Mouse (Mus musculus): ENCODE data around the gene Cmtm7. TPM values are rescaled to one million over a fixed set of nuclear protein-coding genes. Genes with fewer than 3 reads are reported as not detected.
A peak's percentile ranks its signal among the peaks of the same experiment; 100 is the strongest.

The Cmtm7 gene
- polyA plus RNA-seq, 1 experiment from 2014 or later = 84.6 TPM

GRCm38 (mm10) chr9:114817012-114817411, 35.4 kb upstream of the Cmtm7 start:
- WGBS = 84% methylated on average over 7 of the region's 7 CpGs
- H3K27ac ChIP-seq (replicated peaks; ENCODE audit: low read depth, low read length) = no peak overlapping the region
- H3K9ac ChIP-seq (ENCODE audit: low read length) = no peak overlapping the region
- H3K4me2 ChIP-seq (ENCODE audit: low read depth, severe bottlenecking) = no peak overlapping the region
- H3K4me3 ChIP-seq (ENCODE audit: low read depth, low read length) = no peak overlapping the region
- H3K36me3 ChIP-seq (ENCODE audit: control insufficient read depth, insufficient read depth, low read length) = no peaks in the 10 kb centered on the region
- DNase-seq (ENCODE audit: low spot score) = no peak
- H3K4me1 ChIP-seq (ENCODE audit: control insufficient read depth, insufficient read depth, low read length) = no peaks in the 10 kb centered on the region
- ATAC-seq (ENCODE audit: insufficient number of reproducible peaks, low FRiP score, low TSS enrichment, low read depth) = no peak
- no peaks in the 10 kb centered on the region for H3K9me3 ChIP-seq (ENCODE audit: control insufficient read depth, low read length)
- no peaks in the 10 kb centered on the region for H3K27me3 ChIP-seq (ENCODE audit: control insufficient read depth, insufficient read depth, low read length)

DNA sequence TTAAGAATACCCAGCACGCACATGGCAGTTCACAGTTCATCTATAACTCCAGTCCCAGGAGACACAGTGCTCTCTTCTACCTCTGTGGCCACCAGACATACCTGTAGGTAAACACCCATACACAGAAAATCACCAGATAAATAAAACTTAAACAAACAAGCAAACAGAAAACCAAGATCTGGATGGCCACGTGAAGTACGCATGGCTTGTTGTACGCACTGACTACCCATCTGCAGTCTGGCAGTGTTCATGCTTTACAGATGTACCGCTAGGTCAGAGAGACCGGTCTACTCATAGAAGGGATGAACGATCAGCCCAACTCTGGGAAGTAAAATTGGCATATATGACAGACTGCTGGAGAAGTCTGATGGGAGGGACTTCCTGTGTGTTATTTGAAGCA, 34.5 kb upstream of the Cmtm7 start:
- no peak overlapping the region for H3K9ac ChIP-seq (ENCODE audit: low read length)
- ATAC-seq (ENCODE audit: insufficient number of reproducible peaks, low FRiP score, low TSS enrichment, low read depth) (no peak), DNase-seq (ENCODE audit: low spot score) (no peak)
- WGBS = 96% methylated on average over 7 of the region's 7 CpGs
- H3K9me3 ChIP-seq (ENCODE audit: control insufficient read depth, low read length) = no peaks in the 10 kb centered on the region
- H3K4me3 ChIP-seq (ENCODE audit: low read depth, low read length) = no peak overlapping the region
- H3K27ac ChIP-seq (replicated peaks; ENCODE audit: low read depth, low read length) = no peak overlapping the region
- H3K4me2 ChIP-seq (ENCODE audit: low read depth, severe bottlenecking) = no peak overlapping the region
- no peaks in the 10 kb centered on the region for H3K27me3 ChIP-seq (ENCODE audit: control insufficient read depth, insufficient read depth, low read length)
- no peaks in the 10 kb centered on the region for H3K4me1 ChIP-seq (ENCODE audit: control insufficient read depth, insufficient read depth, low read length)
- H3K36me3 ChIP-seq (ENCODE audit: control insufficient read depth, insufficient read depth, low read length) = no peaks in the 10 kb centered on the region

- no peak overlapping the region for H3K4me3 ChIP-seq (ENCODE audit: low read depth, low read length)
- H3K36me3 ChIP-seq (ENCODE audit: control insufficient read depth, insufficient read depth, low read length) = no peaks in the 10 kb centered on the region
- H3K9me3 ChIP-seq (ENCODE audit: control insufficient read depth, low read length) = no peaks in the 10 kb centered on the region
- no peak overlapping the region for H3K9ac ChIP-seq (ENCODE audit: low read length)
- no peak overlapping the region for H3K4me2 ChIP-seq (ENCODE audit: low read depth, severe bottlenecking)
- H3K27ac ChIP-seq (replicated peaks; ENCODE audit: low read depth, low read length) = no peak overlapping the region
- ATAC-seq (ENCODE audit: insufficient number of reproducible peaks, low FRiP score, low TSS enrichment, low read depth) = no peak
- DNase-seq (ENCODE audit: low spot score) = peak; percentile 47
- H3K4me1 ChIP-seq (ENCODE audit: control insufficient read depth, insufficient read depth, low read length) = no peaks in the 10 kb centered on the region
- 67% methylated on average over 4 of the region's 4 CpGs for WGBS
- H3K27me3 ChIP-seq (ENCODE audit: control insufficient read depth, insufficient read depth, low read length) = no peaks in the 10 kb centered on the region
These were observed 33.7 kb upstream of the Cmtm7 start for GRCm38 (mm10) chr9:114815315-114815714.

- WGBS = 82% methylated on average over 4 of the region's 4 CpGs
- no peaks in the 10 kb centered on the region for H3K36me3 ChIP-seq (ENCODE audit: control insufficient read depth, insufficient read depth, low read length)
- no peak overlapping the region for H3K4me3 ChIP-seq (ENCODE audit: low read depth, low read length)
- no peak for DNase-seq (ENCODE audit: low spot score)
- no peaks in the 10 kb centered on the region for H3K4me1 ChIP-seq (ENCODE audit: control insufficient read depth, insufficient read depth, low read length)
- no peaks in the 10 kb centered on the region for H3K9me3 ChIP-seq (ENCODE audit: control insufficient read depth, low read length)
- H3K9ac ChIP-seq (ENCODE audit: low read length) = no peak overlapping the region
- ATAC-seq (ENCODE audit: insufficient number of reproducible peaks, low FRiP score, low TSS enrichment, low read depth) = no peak
- no peak overlapping the region for H3K4me2 ChIP-seq (ENCODE audit: low read depth, severe bottlenecking)
- H3K27ac ChIP-seq (replicated peaks; ENCODE audit: low read depth, low read length) = no peak overlapping the region
- H3K27me3 ChIP-seq (ENCODE audit: control insufficient read depth, insufficient read depth, low read length) = no peaks in the 10 kb centered on the region
These were observed 30.3 kb upstream of the Cmtm7 start for GRCm38 (mm10) chr9:114812001-114812400.

- Histone ChIP-seq H3K4me1 (ENCODE audit: control insufficient read depth, insufficient read depth, low read length) (no peaks in the 10 kb centered on the region), H3K36me3 (ENCODE audit: control insufficient read depth, insufficient read depth, low read length) (no peaks in the 10 kb centered on the region), H3K4me3 (ENCODE audit: low read depth, low read length) (no peak overlapping the region), H3K9me3 (ENCODE audit: control insufficient read depth, low read length) (no peaks in the 10 kb centered on the region), H3K9ac (ENCODE audit: low read length) (no peak overlapping the region), H3K27me3 (ENCODE audit: control insufficient read depth, insufficient read depth, low read length) (no peaks in the 10 kb centered on the region), H3K27ac (replicated peaks; ENCODE audit: low read depth, low read length) (no peak overlapping the region), H3K4me2 (ENCODE audit: low read depth, severe bottlenecking) (no peak overlapping the region)
- ATAC-seq (ENCODE audit: insufficient number of reproducible peaks, low FRiP score, low TSS enrichment, low read depth) (no peak), DNase-seq (ENCODE audit: low spot score) (no peak)
- 93% methylated on average over 11 of the region's 11 CpGs for WGBS
These were observed 29.2 kb upstream of the Cmtm7 start for GRCm38 (mm10) chr9:114810837-114811236.

DNA sequence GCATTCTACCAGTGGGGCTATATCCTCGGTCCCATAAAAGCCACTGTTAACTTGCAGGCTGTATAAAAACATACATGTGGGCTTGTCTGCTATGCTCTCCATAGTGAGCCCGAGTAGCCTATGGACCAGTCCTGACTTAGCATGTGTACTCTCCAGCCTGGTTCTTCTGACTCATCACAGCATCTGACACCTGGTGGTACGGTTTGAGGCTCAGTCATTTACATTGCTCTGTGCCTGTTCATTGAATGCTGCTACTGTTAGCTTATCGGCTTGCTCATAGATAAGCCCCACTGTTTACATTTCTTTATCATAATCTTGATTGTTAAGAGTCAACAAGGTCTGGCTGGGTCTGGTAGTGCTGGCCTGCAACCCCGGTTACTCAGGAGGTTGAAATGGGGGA, 27.0 kb upstream of the Cmtm7 start:
- H3K4me3 ChIP-seq (ENCODE audit: low read depth, low read length) = no peak overlapping the region
- DNase-seq (ENCODE audit: low spot score) = no peak
- no peaks in the 10 kb centered on the region for H3K9me3 ChIP-seq (ENCODE audit: control insufficient read depth, low read length)
- H3K36me3 ChIP-seq (ENCODE audit: control insufficient read depth, insufficient read depth, low read length) = no peaks in the 10 kb centered on the region
- no peak overlapping the region for H3K27ac ChIP-seq (replicated peaks; ENCODE audit: low read depth, low read length)
- no peaks in the 10 kb centered on the region for H3K4me1 ChIP-seq (ENCODE audit: control insufficient read depth, insufficient read depth, low read length)
- no peak overlapping the region for H3K9ac ChIP-seq (ENCODE audit: low read length)
- H3K27me3 ChIP-seq (ENCODE audit: control insufficient read depth, insufficient read depth, low read length) = no peaks in the 10 kb centered on the region
- H3K4me2 ChIP-seq (ENCODE audit: low read depth, severe bottlenecking) = no peak overlapping the region
- no peak for ATAC-seq (ENCODE audit: insufficient number of reproducible peaks, low FRiP score, low TSS enrichment, low read depth)
- 84% methylated on average over 5 of the region's 5 CpGs for WGBS

- ATAC-seq (ENCODE audit: insufficient number of reproducible peaks, low FRiP score, low TSS enrichment, low read depth) (no peak), DNase-seq (ENCODE audit: low spot score) (no peak)
- Histone ChIP-seq H3K9ac (ENCODE audit: low read length) (no peak overlapping the region), H3K4me2 (ENCODE audit: low read depth, severe bottlenecking) (no peak overlapping the region), H3K27me3 (ENCODE audit: control insufficient read depth, insufficient read depth, low read length) (no peaks in the 10 kb centered on the region), H3K36me3 (ENCODE audit: control insufficient read depth, insufficient read depth, low read length) (no peaks in the 10 kb centered on the region), H3K27ac (replicated peaks; ENCODE audit: low read depth, low read length) (no peak overlapping the region), H3K4me3 (ENCODE audit: low read depth, low read length) (no peak overlapping the region), H3K9me3 (ENCODE audit: control insufficient read depth, low read length) (no peaks in the 10 kb centered on the region), H3K4me1 (ENCODE audit: control insufficient read depth, insufficient read depth, low read length) (no peaks in the 10 kb centered on the region)
- 69% methylated on average over 8 of the region's 8 CpGs for WGBS
These were observed 25.6 kb upstream of the Cmtm7 start for GRCm38 (mm10) chr9:114807261-114807660.

DNA sequence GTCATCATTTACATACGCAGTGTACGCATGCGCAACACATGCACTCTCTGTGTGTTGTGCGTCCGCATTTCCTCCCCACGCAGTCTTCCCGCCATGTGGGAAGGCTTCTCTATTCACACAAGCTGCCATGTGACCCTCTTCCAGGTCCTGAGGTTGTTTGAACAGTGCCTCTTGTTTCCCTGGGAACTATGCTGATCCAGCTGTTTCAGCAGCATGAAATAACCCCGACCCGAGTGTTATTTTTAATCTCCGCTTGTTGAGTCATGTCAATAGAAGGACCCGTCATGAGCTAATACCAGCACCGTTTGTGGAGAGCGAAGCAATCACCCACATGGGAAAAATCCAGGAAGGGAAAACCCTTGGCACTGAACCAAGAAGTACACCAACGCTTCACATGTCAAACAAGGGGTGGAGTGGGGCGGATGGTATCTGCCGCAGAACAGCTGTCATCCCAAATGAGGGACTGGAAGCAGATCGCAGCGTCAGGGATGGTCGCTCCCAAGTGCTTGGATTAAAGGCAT, 23.6 kb upstream of the Cmtm7 start:
- no peaks in the 10 kb centered on the region for H3K27me3 ChIP-seq (ENCODE audit: control insufficient read depth, insufficient read depth, low read length)
- H3K4me3 ChIP-seq (ENCODE audit: low read depth, low read length) = no peak overlapping the region
- no peak overlapping the region for H3K27ac ChIP-seq (replicated peaks; ENCODE audit: low read depth, low read length)
- 90% methylated on average over 19 of the region's 19 CpGs for WGBS
- H3K9ac ChIP-seq (ENCODE audit: low read length) = no peak overlapping the region
- ATAC-seq (ENCODE audit: insufficient number of reproducible peaks, low FRiP score, low TSS enrichment, low read depth) = no peak
- H3K4me1 ChIP-seq (ENCODE audit: control insufficient read depth, insufficient read depth, low read length) = no peaks in the 10 kb centered on the region
- no peaks in the 10 kb centered on the region for H3K9me3 ChIP-seq (ENCODE audit: control insufficient read depth, low read length)
- H3K36me3 ChIP-seq (ENCODE audit: control insufficient read depth, insufficient read depth, low read length) = no peaks in the 10 kb centered on the region
- H3K4me2 ChIP-seq (ENCODE audit: low read depth, severe bottlenecking) = no peak overlapping the region
- DNase-seq (ENCODE audit: low spot score) = no peak

DNA sequence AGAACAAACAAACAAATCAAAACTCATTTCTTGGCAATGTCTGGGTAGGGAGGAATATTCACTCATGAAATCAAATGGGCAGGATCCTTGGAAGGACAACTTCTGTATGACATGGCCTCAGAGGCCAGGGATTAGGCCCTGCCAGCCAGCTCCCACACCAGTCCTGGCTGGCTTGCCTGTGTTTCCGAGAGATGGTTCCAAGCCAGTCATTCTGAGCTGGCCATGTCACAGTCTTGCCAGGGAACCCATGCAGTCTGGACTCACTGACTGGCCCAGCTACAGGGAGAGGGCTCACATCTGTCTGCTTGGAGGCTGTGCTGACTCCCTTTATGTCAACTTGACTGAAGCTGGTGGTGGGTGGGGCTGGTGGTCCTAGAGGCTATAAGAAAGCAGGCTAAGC, 20.5 kb upstream of the Cmtm7 start:
- Histone ChIP-seq H3K36me3 (ENCODE audit: control insufficient read depth, insufficient read depth, low read length) (no peaks in the 10 kb centered on the region), H3K27ac (replicated peaks; ENCODE audit: low read depth, low read length) (no peak overlapping the region), H3K4me2 (ENCODE audit: low read depth, severe bottlenecking) (no peak overlapping the region), H3K9me3 (ENCODE audit: control insufficient read depth, low read length) (no peaks in the 10 kb centered on the region), H3K4me1 (ENCODE audit: control insufficient read depth, insufficient read depth, low read length) (no peaks in the 10 kb centered on the region), H3K27me3 (ENCODE audit: control insufficient read depth, insufficient read depth, low read length) (no peaks in the 10 kb centered on the region), H3K4me3 (ENCODE audit: low read depth, low read length) (no peak overlapping the region), H3K9ac (ENCODE audit: low read length) (no peak overlapping the region)
- DNase-seq (ENCODE audit: low spot score) = no peak
- WGBS = 83% methylated on average over 1 of the region's 1 CpGs
- no peak for ATAC-seq (ENCODE audit: insufficient number of reproducible peaks, low FRiP score, low TSS enrichment, low read depth)

Data from limb, embryonic 11.5 days (tissue).